In genomic region chr9:59288058-59288457, GRCm38 (mm10) we compare ENCODE assay signal across 16 mouse cellular contexts. TPM values are rescaled to one million over a fixed set of nuclear protein-coding genes. Genes with fewer than 3 reads are reported as not detected.
DNase-seq lines count a peak whose midpoint lies in the region; ATAC-seq and TF ChIP-seq lines count a peak whose summit lies in the region.
"Had no signal": no experiment of that assay in that cellular context is flagged by ENCODE, and none has a peak within 500 bp of the region (broad histone marks: within the 10 kb centered on the region; RNA-seq: fewer than 3 reads in every experiment).

No protein-coding gene starts in this region.

- ATAC-seq in limb, embryonic 13.5 days (ENCODE audit: low FRiP score, low read depth) = no peak
- ATAC-seq: midbrain, embryonic 15.5 days had no signal

- no peaks in the 10 kb centered on the region for H3K27me3 ChIP-seq in heart, embryonic 10.5 days (ENCODE audit: insufficient read depth, poor library complexity, severe bottlenecking)
- no peaks in the 10 kb centered on the region for H3K27me3 ChIP-seq in limb, embryonic 13.5 days
- H3K27me3 ChIP-seq: midbrain, embryonic 15.5 days had no signal

- H3K9me3 ChIP-seq in heart, embryonic 10.5 days = no peaks in the 10 kb centered on the region
- H3K9me3 ChIP-seq in limb, embryonic 13.5 days = no peaks in the 10 kb centered on the region
- H3K9me3 ChIP-seq: midbrain, embryonic 15.5 days had no signal

- peaks cover 33% of the 10 kb centered on the region for H3K4me1 ChIP-seq in heart, embryonic 10.5 days
- peaks cover 52% of the 10 kb centered on the region for H3K4me1 ChIP-seq in limb, embryonic 13.5 days

- DNase-seq in heart, embryonic 10.5 days (ENCODE audit: low spot score) = no peak
- DNase-seq in heart, postnatal 14 days = no peak
- peak; percentile 27 for DNase-seq in thymus, postnatal 0 days (ENCODE audit: low spot score)
- no peak for DNase-seq in thymus, postnatal 36 days
- no peak for DNase-seq in gastrocnemius, adult 2 months
- no peak for DNase-seq in testis, postnatal 14 days (ENCODE audit: low spot score)
- no peak for DNase-seq in spleen, adult 12 weeks (ENCODE audit: low spot score)
- DNase-seq: adrenal gland, postnatal 36 days; cerebellum, postnatal 25 days; gastrocnemius, postnatal 25 days; kidney, adult 18-20 months; kidney, postnatal 4 days; lung, postnatal 4 days had no signal

- no peak for TF ChIP-seq CTCF in gastrocnemius, adult 2 months (IDR thresholded peaks at IDR 0.05)

- intact Hi-C loops in heart, postnatal 14 days (cut with DNase I) = no loop called here
- intact Hi-C loops in gastrocnemius, adult 2 months (cut with DNase I) = no loop called here

- 70% methylated on average over 5 of the region's 5 CpGs for WGBS in heart, embryonic 10.5 days
- WGBS in limb, embryonic 13.5 days = 63% methylated on average over 5 of the region's 5 CpGs

- no peak overlapping the region for H3K4me3 ChIP-seq in heart, embryonic 10.5 days
- H3K4me3 ChIP-seq in limb, embryonic 13.5 days = no peak overlapping the region
- no peak overlapping the region for H3K4me3 ChIP-seq in gastrocnemius, adult 2 months
- H3K4me3 ChIP-seq: midbrain, embryonic 15.5 days had no signal

- H3K9ac ChIP-seq in limb, embryonic 13.5 days = no peak overlapping the region
- H3K9ac ChIP-seq: hindbrain, embryonic 14.5 days; midbrain, embryonic 15.5 days had no signal

- peak overlapping the region; percentile 1; the same call in 1 of the 2 replicates for H3K27ac ChIP-seq in heart, embryonic 10.5 days
- H3K27ac ChIP-seq in limb, embryonic 13.5 days = peak overlapping the region; percentile 93
- H3K27ac ChIP-seq in gastrocnemius, adult 2 months = no peak overlapping the region
- H3K27ac ChIP-seq: hindbrain, embryonic 14.5 days; midbrain, embryonic 15.5 days had no signal

- no peak overlapping the region for H3K4me2 ChIP-seq in limb, embryonic 13.5 days (replicated peaks)
- H3K4me2 ChIP-seq: hindbrain, embryonic 14.5 days; midbrain, embryonic 15.5 days had no signal

- H3K36me3 ChIP-seq in heart, embryonic 10.5 days = no peaks in the 10 kb centered on the region
- H3K36me3 ChIP-seq in limb, embryonic 13.5 days = no peaks in the 10 kb centered on the region
- H3K36me3 ChIP-seq: midbrain, embryonic 15.5 days had no signal

RNA-seq across cellular contexts. Expression of gene Adpgk, which starts 3.3 kb away (rescaled TPM):
- polyA plus RNA-seq in heart, embryonic 10.5 days (2016; fragmentation: Nextera tagmentation; extraction: Ambion mirVana) = 31.7 and 38.4 TPM in 2 replicates
- 1 to 10 TPM; 9.5 to 9.8 TPM for total RNA-seq in heart, postnatal 14 days (2021)
- polyA plus RNA-seq in thymus, postnatal 0 days (2015; fragmentation: Nextera tagmentation; extraction: Ambion mirVana) = 19.1 and 20.6 TPM in 2 replicates
- 45.6 and 48.9 TPM in 2 replicates for polyA plus RNA-seq in limb, embryonic 13.5 days (2015; fragmentation: Nextera tagmentation; extraction: Ambion mirVana)
- total RNA-seq in gastrocnemius, adult 2 months (2021) = 1 to 10 TPM; 6.8 to 9.7 TPM
